Mouse (Mus musculus) olfactory bulb, adult 2 months (tissue): Measurements from ENCODE around the gene E030018B13Rik. TPM values are rescaled to one million over a fixed set of nuclear protein-coding genes. Genes with fewer than 3 reads are reported as not detected.

ENCODE experiments used
- H3K27ac ChIP-seq: fragments of 200-500 bp; 2 replicates; pipeline ENCODE4 v1.5.1; 2012; ENCODE audit warnings: low read depth, low read length; ENCODE audit not compliant: insufficient read depth
- H3K4me1 ChIP-seq: fragments of 200-500 bp; 2 replicates; pipeline ENCODE4 v1.6.1; 2012; ENCODE audit warnings: low read length; ENCODE audit not compliant: control insufficient read depth, insufficient read depth
- H3K4me3 ChIP-seq: fragments of 200-500 bp; 2 replicates; pipeline ENCODE4 v1.5.1; 2012; ENCODE audit warnings: mild to moderate bottlenecking, low read depth, low read length, moderate library complexity; ENCODE audit not compliant: insufficient read depth
- CTCF ChIP-seq: fragments of 200-500 bp; IDR thresholded peaks from 2 replicates; pipeline ENCODE4 v1.5.1; 2012; ENCODE audit warnings: low read depth, mild to moderate bottlenecking, low read length, moderate library complexity; ENCODE audit not compliant: insufficient read depth
- POLR2A ChIP-seq: fragments of 200-500 bp; IDR thresholded peaks from 2 replicates; pipeline ENCODE4 v1.6.1; 2012; ENCODE audit warnings: mild to moderate bottlenecking, low read depth, low read length, moderate library complexity; ENCODE audit not compliant: insufficient read depth
- WGBS: fragments of 180-500 bp; shearing (Covaris S2); methylation state at CpG from one replicate; pipeline ENCODE4 v1.1.7; 2018; 5-methylcytosine and 5-hydroxymethylcytosine counted together
- polyA plus RNA-seq: library from polyadenylated mRNA; stranded (reverse); fragments of >200 nt; gene quantifications from 2 replicates; pipeline ENCODE4 v1.2.4, GENCODE M21; 2012; ENCODE audit warnings: low replicate concordance; ENCODE audit not compliant: missing spikeins, insufficient read depth, insufficient read length

E030018B13Rik gene
- polyA plus RNA-seq, 1 experiment = not detected

DNA sequence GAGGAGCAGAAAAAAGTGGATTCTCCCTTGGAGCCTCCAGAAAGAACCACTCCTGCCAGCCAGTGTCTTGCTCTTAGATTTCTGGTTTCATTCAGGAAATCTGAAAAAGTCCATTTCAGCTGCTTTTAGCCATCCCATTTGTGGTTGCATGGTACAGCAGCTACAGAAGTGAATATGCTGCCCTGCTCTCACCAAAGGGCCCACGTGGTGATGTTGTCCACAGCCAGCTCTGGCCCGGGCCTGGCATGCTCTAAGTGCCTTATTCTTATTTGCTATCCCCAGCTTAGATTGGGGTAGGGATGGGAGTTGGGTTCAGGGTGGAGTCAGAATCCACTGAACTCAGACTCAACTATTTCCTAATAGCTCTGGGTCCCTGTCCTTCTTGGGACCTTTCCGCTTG lies 21.4 kb upstream of the E030018B13Rik start:
- WGBS = 75% methylated on average over 3 of the region's 3 CpGs
- Histone ChIP-seq H3K4me1 (peaks cover 28% of the 10 kb centered on the region), H3K27ac (no peak overlapping the region)

GRCm38 (mm10) chr7:63896276-63896967 lies 20.2 kb upstream of the E030018B13Rik start:
- peaks cover 38% of the 10 kb centered on the region for H3K4me1 ChIP-seq
- H3K4me3 ChIP-seq = peak overlapping the region; percentile 45
- 27% methylated on average over 17 of the region's 17 CpGs for WGBS
- H3K27ac ChIP-seq = peak overlapping the region; percentile 94
- no peak; the same call in 1 of the 2 replicates for TF ChIP-seq POLR2A
- no peak for TF ChIP-seq CTCF

More for the DNA sequence above, 21.4 kb upstream of the E030018B13Rik start:
- TF ChIP-seq CTCF (no peak), POLR2A (no peak)
- no peak overlapping the region for H3K4me3 ChIP-seq

GRCm38 (mm10) chr7:63896968-63897468 lies 19.6 kb upstream of the E030018B13Rik start:
- Histone ChIP-seq H3K4me3 (peak overlapping the region; percentile 45), H3K4me1 (peaks cover 44% of the 10 kb centered on the region), H3K27ac (peak overlapping the region; percentile 94)
- no peak for TF ChIP-seq CTCF
- peak; percentile 27; the same call in 1 of the 2 replicates for TF ChIP-seq POLR2A
- WGBS = 3% methylated on average over 22 of the region's 22 CpGs

DNA sequence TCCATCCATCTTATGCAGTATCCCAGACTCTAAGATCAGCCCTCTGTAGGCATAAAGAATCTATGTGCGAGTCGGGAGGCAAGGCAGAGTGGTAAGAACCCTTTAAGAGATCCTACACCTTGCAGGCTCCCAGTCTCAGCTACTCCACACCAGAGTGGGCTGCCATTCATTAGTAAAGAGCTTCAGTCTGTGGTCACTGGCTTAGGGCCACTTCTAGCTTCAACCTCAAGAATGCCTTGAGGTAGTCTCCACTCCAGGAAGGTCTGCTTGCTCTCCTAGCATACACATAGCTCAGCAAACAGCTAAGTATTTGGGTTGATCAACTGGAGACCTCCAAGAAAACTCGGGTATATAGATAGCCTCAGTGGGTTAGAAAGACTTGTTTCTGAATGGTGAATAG lies 19.0 kb upstream of the E030018B13Rik start:
- Histone ChIP-seq H3K4me3 (no peak overlapping the region), H3K4me1 (peaks cover 46% of the 10 kb centered on the region), H3K27ac (peak overlapping the region; percentile 94)
- TF ChIP-seq POLR2A (no peak), CTCF (no peak)
- WGBS = 52% methylated on average over 3 of the region's 3 CpGs

DNA sequence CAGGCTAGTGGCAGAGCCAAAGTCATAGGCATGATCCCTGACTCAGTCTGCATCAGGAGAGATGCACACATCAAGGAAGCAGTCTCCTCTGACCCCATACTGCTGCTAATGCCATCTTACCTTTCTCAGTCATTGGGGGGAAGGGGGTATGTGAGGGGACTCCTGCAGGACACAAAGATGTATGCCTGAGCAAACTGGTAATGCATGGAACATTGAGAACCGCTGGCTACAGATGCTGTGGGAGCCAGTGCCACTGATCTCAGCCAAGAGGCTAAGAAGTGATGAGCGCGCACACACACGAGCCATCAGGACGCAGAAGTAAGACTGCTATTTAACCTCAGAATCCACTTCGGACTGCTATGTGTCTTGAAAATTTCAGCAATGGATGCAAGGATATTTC lies 18.5 kb upstream of the E030018B13Rik start:
- 85% methylated on average over 6 of the region's 6 CpGs for WGBS
- Histone ChIP-seq H3K4me3 (no peak overlapping the region), H3K4me1 (peaks cover 50% of the 10 kb centered on the region), H3K27ac (no peak overlapping the region)
- TF ChIP-seq POLR2A = no peak
- no peak for TF ChIP-seq CTCF

DNA sequence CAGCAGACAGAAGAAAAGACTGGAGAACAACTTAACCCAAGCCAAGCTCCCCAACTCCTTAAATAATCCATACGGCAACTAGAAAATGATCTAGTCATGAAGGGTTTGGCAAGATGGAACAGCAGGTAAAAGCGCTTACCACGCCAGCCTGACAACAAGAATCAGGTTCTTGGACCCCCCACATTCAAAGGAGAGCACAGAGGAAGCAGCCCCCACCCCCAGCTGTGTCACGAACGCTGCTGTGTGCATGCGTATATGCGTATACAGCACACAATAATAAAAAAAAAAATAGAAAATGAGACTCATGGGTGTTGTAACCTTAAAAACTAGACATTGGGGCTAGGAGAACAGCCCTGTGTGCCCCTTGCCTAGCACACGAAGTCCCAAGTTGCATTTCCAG lies 16.7 kb upstream of the E030018B13Rik start:
- Histone ChIP-seq H3K4me1 (peaks cover 51% of the 10 kb centered on the region), H3K27ac (no peak overlapping the region), H3K4me3 (no peak overlapping the region)
- no peak for TF ChIP-seq CTCF
- TF ChIP-seq POLR2A = no peak
- 78% methylated on average over 8 of the region's 8 CpGs for WGBS

GRCm38 (mm10) chr7:63900411-63900810 lies 16.2 kb upstream of the E030018B13Rik start:
- H3K27ac ChIP-seq = no peak overlapping the region
- TF ChIP-seq CTCF (no peak), POLR2A (no peak)
- H3K4me1 ChIP-seq = peaks cover 48% of the 10 kb centered on the region
- H3K4me3 ChIP-seq = no peak overlapping the region
- WGBS = 61% methylated on average over 2 of the region's 2 CpGs

DNA sequence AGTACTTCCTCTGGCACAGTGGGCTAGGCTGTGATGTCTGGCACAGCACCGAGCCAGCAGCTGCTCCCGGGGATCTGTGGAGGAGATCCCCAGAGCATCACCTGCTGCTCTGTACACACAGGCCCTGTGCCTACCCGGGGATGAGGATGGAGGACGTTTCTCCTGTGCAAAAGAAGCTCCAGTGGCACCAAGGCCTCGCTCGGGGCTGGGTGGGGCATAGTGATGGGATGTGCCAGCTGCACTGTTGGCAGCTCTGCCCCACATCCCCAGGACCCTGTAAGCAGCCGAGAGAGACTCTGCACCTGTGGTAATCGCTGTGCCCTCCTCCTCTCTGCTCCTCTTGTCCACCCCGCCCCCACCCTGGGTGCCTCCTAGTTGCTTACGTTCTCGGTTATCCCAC lies 15.3 kb upstream of the E030018B13Rik start:
- no peak for TF ChIP-seq POLR2A
- no peak for TF ChIP-seq CTCF
- H3K27ac ChIP-seq = peak overlapping the region; percentile 43
- peaks cover 43% of the 10 kb centered on the region for H3K4me1 ChIP-seq
- 21% methylated on average over 11 of the region's 11 CpGs for WGBS
- no peak overlapping the region for H3K4me3 ChIP-seq

GRCm38 (mm10) chr7:63901942-63902341 lies 14.7 kb upstream of the E030018B13Rik start:
- no peak overlapping the region for H3K4me3 ChIP-seq
- peaks cover 39% of the 10 kb centered on the region for H3K4me1 ChIP-seq
- no peak for TF ChIP-seq CTCF
- TF ChIP-seq POLR2A = no peak
- H3K27ac ChIP-seq = peak overlapping the region; percentile 43; the same call in 1 of the 2 replicates
- WGBS = 66% methylated on average over 3 of the region's 3 CpGs
